Mouse (Mus musculus): Measurements from ENCODE around the gene Gsg1l. TPM values are rescaled to one million over a fixed set of nuclear protein-coding genes. Genes with fewer than 3 reads are reported as not detected.
A peak's percentile ranks its signal among the peaks of the same experiment; 100 is the strongest.

Gene Gsg1l
- polyA plus RNA-seq, 1 experiment from 2014 or later = 0.10 TPM

GRCm38 (mm10) chr7:125887761-125888160, 194.4 kb downstream of the Gsg1l start:
- DNase-seq (ENCODE audit: extremely low spot score, low spot score) = no peak
- Histone ChIP-seq H3K36me3 (replicated peaks) (no peaks in the 10 kb centered on the region), H3K9me3 (no peaks in the 10 kb centered on the region), H3K27ac (no peak overlapping the region), H3K4me1 (peaks cover 36% of the 10 kb centered on the region), H3K4me3 (no peak overlapping the region), H3K27me3 (ENCODE audit: poor library complexity, severe bottlenecking) (no peaks in the 10 kb centered on the region)
- WGBS = 92% methylated on average over 5 of the region's 5 CpGs

DNA sequence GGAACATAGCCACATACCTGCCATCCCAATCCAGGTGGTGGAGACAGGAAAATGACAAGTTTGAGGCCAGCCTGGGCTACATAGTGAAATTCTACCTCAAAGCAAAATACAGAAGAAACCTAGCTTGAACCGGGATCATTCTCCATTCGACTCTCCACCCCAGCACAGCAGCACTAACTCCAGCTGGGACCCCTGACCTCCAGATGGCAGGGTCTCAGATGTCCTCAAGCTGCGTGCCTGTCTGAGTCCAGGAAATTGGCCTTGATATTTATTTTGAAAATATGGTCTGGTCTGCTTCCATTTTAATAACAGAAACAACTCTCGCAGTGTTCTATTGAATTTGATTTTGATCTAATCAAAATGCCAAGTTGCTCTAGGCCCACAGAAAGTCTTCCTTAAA, 195.1 kb downstream of the Gsg1l start:
- Histone ChIP-seq H3K4me1 (peaks cover 32% of the 10 kb centered on the region), H3K9me3 (no peaks in the 10 kb centered on the region), H3K36me3 (replicated peaks) (no peaks in the 10 kb centered on the region), H3K27ac (no peak overlapping the region), H3K27me3 (ENCODE audit: poor library complexity, severe bottlenecking) (no peaks in the 10 kb centered on the region), H3K4me3 (no peak overlapping the region)
- 64% methylated on average over 4 of the region's 4 CpGs for WGBS
- no peak for DNase-seq (ENCODE audit: extremely low spot score, low spot score)

- peaks cover 32% of the 10 kb centered on the region for H3K4me1 ChIP-seq
- DNase-seq (ENCODE audit: extremely low spot score, low spot score) = no peak
- H3K36me3 ChIP-seq (replicated peaks) = no peaks in the 10 kb centered on the region
- WGBS = 86% methylated on average over 4 of the region's 4 CpGs
- H3K4me3 ChIP-seq = no peak overlapping the region
- no peaks in the 10 kb centered on the region for H3K27me3 ChIP-seq (ENCODE audit: poor library complexity, severe bottlenecking)
- no peaks in the 10 kb centered on the region for H3K9me3 ChIP-seq
- H3K27ac ChIP-seq = peak overlapping the region; percentile 49
Observed at GRCm38 (mm10) chr7:125886116-125886680, 196.0 kb downstream of the Gsg1l start.

DNA sequence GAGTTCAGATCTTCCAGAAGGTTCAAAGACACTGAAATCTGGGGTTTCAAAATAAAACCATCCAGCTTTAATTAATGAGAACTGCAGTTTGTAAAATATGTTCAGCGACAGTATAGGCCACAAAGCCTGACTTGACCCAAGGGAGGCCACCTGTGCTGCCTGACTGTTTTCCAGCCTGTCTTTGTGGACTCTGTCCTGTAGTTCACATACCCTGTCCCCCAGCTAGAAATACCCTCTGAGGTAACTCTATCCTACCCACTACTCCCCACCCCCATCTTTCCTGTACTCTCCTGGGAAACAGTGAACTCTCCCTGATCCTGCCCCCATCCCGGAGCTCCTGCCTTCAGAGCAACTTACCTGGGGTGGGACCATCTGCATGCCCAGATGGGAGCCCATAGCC, 199.0 kb downstream of the Gsg1l start:
- WGBS = 80% methylated on average over 2 of the region's 2 CpGs
- H3K9me3 ChIP-seq = no peaks in the 10 kb centered on the region

GRCm38 (mm10) chr7:125878040-125878439, 204.2 kb downstream of the Gsg1l start:
- Histone ChIP-seq H3K9me3 (no peaks in the 10 kb centered on the region), H3K27ac (no peak overlapping the region), H3K4me1 (no peaks in the 10 kb centered on the region), H3K36me3 (replicated peaks) (no peaks in the 10 kb centered on the region), H3K27me3 (ENCODE audit: poor library complexity, severe bottlenecking) (no peaks in the 10 kb centered on the region), H3K4me3 (no peak overlapping the region)
- WGBS = 79% methylated on average over 4 of the region's 4 CpGs
- DNase-seq (ENCODE audit: extremely low spot score, low spot score) = no peak

More for the DNA sequence above, 199.0 kb downstream of the Gsg1l start:
- Histone ChIP-seq H3K27ac (no peak overlapping the region), H3K4me1 (peaks cover 30% of the 10 kb centered on the region), H3K4me3 (no peak overlapping the region), H3K27me3 (ENCODE audit: poor library complexity, severe bottlenecking) (no peaks in the 10 kb centered on the region), H3K36me3 (replicated peaks) (no peaks in the 10 kb centered on the region)
- no peak for DNase-seq (ENCODE audit: extremely low spot score, low spot score)

DNA sequence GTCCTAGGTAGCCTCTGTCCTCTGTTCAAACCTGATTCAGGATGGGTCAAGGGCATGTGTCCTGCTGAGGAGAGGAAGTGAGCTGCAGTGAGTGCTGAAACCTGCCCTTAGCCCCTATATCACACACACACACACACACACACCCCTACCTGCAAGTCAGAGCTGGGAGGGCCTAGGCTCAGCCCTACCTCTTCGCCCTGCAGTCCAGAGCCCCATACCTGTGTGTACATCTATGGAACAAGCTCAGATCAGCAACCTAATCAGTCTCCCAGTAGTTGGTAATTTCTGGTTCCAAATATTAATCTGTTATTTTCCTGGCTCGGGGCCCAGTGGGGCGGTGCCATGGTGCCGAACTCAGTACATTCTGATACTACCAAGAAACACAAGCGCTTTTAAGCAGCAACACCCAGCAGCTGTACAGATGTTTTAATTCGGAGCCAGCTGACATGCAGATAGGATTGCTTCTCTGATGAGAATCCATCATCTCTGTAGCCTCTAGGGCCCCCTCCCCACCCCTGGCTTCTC, 208.2 kb downstream of the Gsg1l start:
- Histone ChIP-seq H3K9me3 (no peaks in the 10 kb centered on the region), H3K36me3 (replicated peaks) (no peaks in the 10 kb centered on the region), H3K27ac (peak overlapping the region; percentile 35; the same call in 1 of the 2 replicates), H3K4me1 (peaks cover 21% of the 10 kb centered on the region), H3K27me3 (ENCODE audit: poor library complexity, severe bottlenecking) (no peaks in the 10 kb centered on the region), H3K4me3 (no peak overlapping the region)
- no peak for DNase-seq (ENCODE audit: extremely low spot score, low spot score)
- WGBS = 92% methylated on average over 6 of the region's 6 CpGs

DNA sequence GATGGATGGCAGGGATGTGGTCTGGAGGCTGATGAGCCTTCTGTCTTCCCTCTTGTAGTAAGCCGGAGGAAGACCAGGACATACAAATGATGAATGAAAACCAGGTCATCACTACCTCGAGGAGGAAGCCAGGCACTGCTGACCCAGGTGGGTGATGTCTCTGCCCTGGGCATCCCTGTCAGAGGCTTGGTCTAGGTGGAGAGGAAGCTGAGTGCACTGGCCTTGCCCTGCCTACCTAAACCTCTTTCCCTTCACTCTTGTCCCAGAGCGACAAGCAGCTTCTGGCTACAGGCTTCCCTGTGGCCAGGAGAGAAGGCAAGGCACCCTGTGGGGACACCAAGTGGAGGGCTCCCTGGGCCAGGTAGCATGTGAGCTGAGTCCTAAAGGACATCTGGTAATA, 209.3 kb downstream of the Gsg1l start:
- Histone ChIP-seq H3K9me3 (no peaks in the 10 kb centered on the region), H3K4me1 (peaks cover 21% of the 10 kb centered on the region), H3K27me3 (ENCODE audit: poor library complexity, severe bottlenecking) (no peaks in the 10 kb centered on the region), H3K36me3 (replicated peaks) (no peaks in the 10 kb centered on the region), H3K27ac (no peak overlapping the region), H3K4me3 (no peak overlapping the region)
- 92% methylated on average over 3 of the region's 3 CpGs for WGBS
- DNase-seq (ENCODE audit: extremely low spot score, low spot score) = no peak

DNA sequence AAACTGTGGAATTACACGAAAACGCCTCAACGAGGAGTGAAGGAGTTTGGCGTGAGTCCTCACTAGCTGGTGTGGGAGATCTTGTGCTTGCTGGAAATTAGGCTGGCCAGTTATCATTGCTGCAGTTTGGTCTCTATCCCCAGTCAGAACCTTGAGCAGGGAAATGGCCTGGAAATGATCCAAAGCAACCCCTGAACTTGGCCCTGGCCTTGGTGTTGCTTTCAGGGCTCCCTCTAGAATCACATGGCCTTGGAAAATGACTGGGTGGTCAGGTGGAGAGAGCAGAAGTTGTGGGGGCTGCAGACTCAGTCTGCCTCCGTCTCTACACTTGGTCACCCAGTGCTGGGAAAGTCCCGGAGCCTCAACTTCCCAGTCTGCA, 210.0 kb downstream of the Gsg1l start:
- H3K4me3 ChIP-seq = no peak overlapping the region
- H3K36me3 ChIP-seq (replicated peaks) = no peaks in the 10 kb centered on the region
- WGBS = 76% methylated on average over 6 of the region's 6 CpGs
- H3K27me3 ChIP-seq (ENCODE audit: poor library complexity, severe bottlenecking) = no peaks in the 10 kb centered on the region
- no peak for DNase-seq (ENCODE audit: extremely low spot score, low spot score)
- no peaks in the 10 kb centered on the region for H3K9me3 ChIP-seq
- H3K27ac ChIP-seq = peak overlapping the region; percentile 74; the same call in 1 of the 2 replicates
- peaks cover 21% of the 10 kb centered on the region for H3K4me1 ChIP-seq

DNA sequence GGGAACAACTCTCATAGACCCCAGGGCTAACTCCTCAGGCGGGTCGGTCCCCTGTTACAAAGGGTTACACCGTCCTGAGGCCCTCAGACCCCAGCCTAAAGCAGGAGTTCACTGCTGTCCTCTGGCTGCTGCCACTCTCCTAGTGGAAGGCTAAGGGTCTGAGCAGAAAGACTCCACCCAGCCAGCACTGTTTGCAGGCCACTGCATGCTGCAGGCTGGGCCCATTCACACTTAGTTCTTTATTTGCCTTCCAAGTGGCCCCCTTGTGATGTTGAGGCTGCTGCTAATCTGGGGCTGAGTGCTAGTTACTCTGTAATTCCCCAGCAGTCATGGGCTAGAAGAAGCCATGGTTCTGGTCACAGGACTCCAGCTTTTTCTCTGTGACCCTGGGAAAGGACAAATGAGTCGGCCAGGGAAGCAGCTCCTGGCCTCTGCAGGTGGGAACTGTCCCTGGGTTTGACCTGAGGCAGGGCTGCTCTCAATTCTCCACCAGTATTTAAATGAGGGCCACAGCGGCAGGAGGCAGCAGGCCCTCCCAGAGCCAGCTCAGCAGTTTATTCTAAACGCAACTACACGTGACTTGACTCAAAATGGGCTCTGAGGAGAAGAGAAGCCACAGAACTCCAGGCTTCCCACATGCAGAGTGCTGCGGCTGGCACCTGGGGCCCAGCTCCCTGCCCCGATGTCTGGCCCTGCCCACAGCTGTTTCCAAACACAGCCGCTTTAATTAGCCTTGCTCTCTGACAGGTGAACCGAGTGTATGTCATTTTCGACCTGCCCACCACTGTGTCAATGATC, 210.6 kb downstream of the Gsg1l start:
- Histone ChIP-seq H3K4me3 (no peak overlapping the region), H3K27me3 (ENCODE audit: poor library complexity, severe bottlenecking) (no peaks in the 10 kb centered on the region), H3K9me3 (no peaks in the 10 kb centered on the region), H3K4me1 (peaks cover 21% of the 10 kb centered on the region), H3K27ac (peak overlapping the region; percentile 74), H3K36me3 (replicated peaks) (no peaks in the 10 kb centered on the region)
- no peak for DNase-seq (ENCODE audit: extremely low spot score, low spot score)
- 29% methylated on average over 12 of the region's 12 CpGs for WGBS

DNA sequence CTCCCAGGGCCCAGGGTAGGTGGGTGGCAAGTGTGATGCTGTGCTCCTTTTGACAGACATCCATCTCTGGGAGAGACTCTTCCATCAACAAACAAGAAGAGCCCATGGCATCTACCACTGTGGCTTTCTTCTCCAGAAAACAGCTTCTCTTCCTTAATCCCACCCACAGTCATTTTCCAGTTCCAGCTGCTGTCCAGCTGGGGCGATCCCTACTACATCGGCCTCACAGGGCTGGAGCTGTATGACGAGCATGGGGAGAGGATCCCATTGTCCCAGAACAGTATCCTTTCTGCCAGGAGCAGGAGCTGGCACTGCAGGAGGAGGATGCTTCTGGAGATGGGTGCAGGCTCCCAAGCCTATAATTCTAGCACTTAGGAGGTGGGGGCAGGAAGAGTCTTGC, 213.6 kb downstream of the Gsg1l start:
- H3K9me3 ChIP-seq = no peaks in the 10 kb centered on the region
- WGBS = 88% methylated on average over 3 of the region's 3 CpGs
- no peaks in the 10 kb centered on the region; the same call in 1 of the 2 replicates for H3K36me3 ChIP-seq (replicated peaks)
- peaks cover 27% of the 10 kb centered on the region for H3K4me1 ChIP-seq
- no peak overlapping the region for H3K4me3 ChIP-seq
- no peaks in the 10 kb centered on the region for H3K27me3 ChIP-seq (ENCODE audit: poor library complexity, severe bottlenecking)
- H3K27ac ChIP-seq = no peak overlapping the region
- no peak for DNase-seq (ENCODE audit: extremely low spot score, low spot score)

DNA sequence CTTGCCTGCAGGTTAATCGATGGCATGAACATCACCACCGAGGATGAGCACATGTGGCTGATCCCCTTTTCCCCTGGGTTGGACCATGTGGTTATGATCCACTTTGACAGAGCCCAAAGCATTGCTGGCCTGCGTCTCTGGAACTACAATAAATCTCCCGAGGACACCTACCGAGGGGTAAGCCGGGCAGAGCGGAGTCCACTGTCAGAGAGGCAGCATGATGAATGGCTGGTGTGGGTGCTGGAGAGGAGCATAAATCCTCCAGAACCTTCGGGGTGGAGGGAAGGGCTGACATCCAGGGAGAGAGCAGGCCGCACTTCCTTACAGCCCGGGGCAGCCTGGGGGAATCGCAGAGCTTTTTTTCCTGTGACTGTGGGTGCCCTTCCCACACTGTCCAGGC, 217.0 kb downstream of the Gsg1l start:
- H3K36me3 ChIP-seq (replicated peaks) = no peaks in the 10 kb centered on the region; the same call in 1 of the 2 replicates
- no peak overlapping the region for H3K27ac ChIP-seq
- DNase-seq (ENCODE audit: extremely low spot score, low spot score) = no peak
- peaks cover 6% of the 10 kb centered on the region; the same call in 1 of the 2 replicates for H3K4me1 ChIP-seq
- no peak overlapping the region for H3K4me3 ChIP-seq
- no peaks in the 10 kb centered on the region for H3K27me3 ChIP-seq (ENCODE audit: poor library complexity, severe bottlenecking)
- 73% methylated on average over 11 of the region's 11 CpGs for WGBS
- H3K9me3 ChIP-seq = no peaks in the 10 kb centered on the region

- DNase-seq (ENCODE audit: extremely low spot score, low spot score) = no peak
- H3K4me3 ChIP-seq = no peak overlapping the region
- H3K27me3 ChIP-seq (ENCODE audit: poor library complexity, severe bottlenecking) = no peaks in the 10 kb centered on the region
- no peaks in the 10 kb centered on the region; the same call in 1 of the 2 replicates for H3K36me3 ChIP-seq (replicated peaks)
- H3K4me1 ChIP-seq = peaks cover 6% of the 10 kb centered on the region; the same call in 1 of the 2 replicates
- H3K9me3 ChIP-seq = no peaks in the 10 kb centered on the region
- H3K27ac ChIP-seq = no peak overlapping the region
- 83% methylated on average over 1 of the region's 1 CpGs for WGBS
Observed at GRCm38 (mm10) chr7:125864026-125864425, 218.2 kb downstream of the Gsg1l start.

DNA sequence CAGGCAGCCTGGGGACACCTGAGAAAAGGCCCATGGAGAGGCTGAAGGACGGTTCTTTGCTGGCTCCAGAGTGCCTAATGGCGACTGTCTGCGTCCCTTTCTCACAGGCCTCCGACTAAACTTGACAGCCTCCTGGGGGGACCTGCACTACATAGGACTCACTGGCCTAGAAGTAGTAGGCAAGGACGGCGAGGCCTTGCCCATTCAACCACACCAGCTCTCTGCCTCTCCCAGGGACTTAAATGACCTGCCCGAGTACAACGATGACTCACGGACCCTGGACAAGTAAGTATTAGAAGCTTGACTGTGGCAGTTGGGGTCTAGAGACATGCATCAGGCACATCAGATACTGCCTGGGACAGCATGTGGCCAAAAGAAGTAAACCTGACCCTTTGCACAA, 221.8 kb downstream of the Gsg1l start:
- DNase-seq (ENCODE audit: extremely low spot score, low spot score) = no peak
- Histone ChIP-seq H3K4me1 (peaks cover 6% of the 10 kb centered on the region; the same call in 1 of the 2 replicates), H3K27me3 (ENCODE audit: poor library complexity, severe bottlenecking) (no peaks in the 10 kb centered on the region)

More for the DNA sequence above, 221.8 kb downstream of the Gsg1l start:
- no peak overlapping the region for H3K4me3 ChIP-seq
- no peak overlapping the region for H3K27ac ChIP-seq
- no peaks in the 10 kb centered on the region for H3K9me3 ChIP-seq
- WGBS = 93% methylated on average over 9 of the region's 9 CpGs
- H3K36me3 ChIP-seq (replicated peaks) = no peaks in the 10 kb centered on the region; the same call in 1 of the 2 replicates
